In genomic region chr3:121917658-121918057, GRCm38 (mm10) we compare ENCODE assay signal across 26 mouse cellular contexts. TPM values are rescaled to one million over a fixed set of nuclear protein-coding genes. Genes with fewer than 3 reads are reported as not detected.
A peak's percentile ranks its signal among the peaks of the same experiment; 100 is the strongest.
DNase-seq lines count a peak whose midpoint lies in the region; ATAC-seq and TF ChIP-seq lines count a peak whose summit lies in the region.
"Had no signal": no experiment of that assay in that cellular context is flagged by ENCODE, and none has a peak within 500 bp of the region (broad histone marks: within the 10 kb centered on the region; RNA-seq: fewer than 3 reads in every experiment).

No protein-coding gene starts in this region.

- peaks cover 7% of the 10 kb centered on the region for H3K4me1 ChIP-seq in heart, adult 2 months (ENCODE audit: control insufficient read depth, insufficient read depth, low read length)
- H3K4me1 ChIP-seq in kidney, postnatal 0 days (replicated peaks; ENCODE audit: insufficient read depth, low read length), result no peaks in the 10 kb centered on the region
- no peaks in the 10 kb centered on the region; the same call in 1 of the 2 replicates for H3K4me1 ChIP-seq in kidney, adult 2 months (ENCODE audit: control insufficient read depth, insufficient read depth, low read length)
- H3K4me1 ChIP-seq in liver, embryonic 14.5 days (replicated peaks; ENCODE audit: control insufficient read depth in 2 of 2, insufficient read depth in 2 of 2, low read length in 1 of 2), result peaks cover 16 to 27% of the 10 kb centered on the region in 2 experiments
- H3K4me1 ChIP-seq: forebrain, embryonic 13.5 days; forebrain, embryonic 15.5 days had no signal

- H3K9me3 ChIP-seq in kidney, postnatal 0 days (replicated peaks; ENCODE audit: low read length), result no peaks in the 10 kb centered on the region
- no peaks in the 10 kb centered on the region for H3K9me3 ChIP-seq in liver, embryonic 14.5 days (ENCODE audit: control insufficient read depth, low read length)
- H3K9me3 ChIP-seq: embryonic facial prominence, embryonic 10.5 days; embryonic facial prominence, embryonic 12.5 days; forebrain, embryonic 13.5 days; forebrain, embryonic 15.5 days; G1E had no signal

- ATAC-seq in kidney, postnatal 0 days (replicated peaks; ENCODE audit: low FRiP score, low read depth), result no peak
- ATAC-seq in liver, embryonic 14.5 days (ENCODE audit: insufficient read depth), result no peak
- ATAC-seq: activated CD4-positive, CD25-positive, alpha-beta regulatory T cell, adult 4 months; CD4-positive, CD25-positive, alpha-beta regulatory T cell, adult 4 months; forebrain, embryonic 13.5 days; forebrain, embryonic 15.5 days; Patski had no signal

- H3K4me3 ChIP-seq in heart, adult 2 months, result no peak overlapping the region
- H3K4me3 ChIP-seq in kidney, postnatal 0 days (replicated peaks; ENCODE audit: low read depth, low read length), result no peak overlapping the region
- no peak overlapping the region for H3K4me3 ChIP-seq in kidney, adult 2 months (ENCODE audit: insufficient read depth, low read depth, low read length)
- H3K4me3 ChIP-seq in liver, embryonic 14.5 days (ENCODE audit: insufficient read depth in 1 of 2, low read depth in 2 of 2, low read length in 2 of 2), result no peak overlapping the region
- H3K4me3 ChIP-seq: embryonic facial prominence, embryonic 10.5 days; embryonic facial prominence, embryonic 12.5 days; forebrain, embryonic 13.5 days; forebrain, embryonic 15.5 days had no signal

- H3K79me2 ChIP-seq in heart, adult 2 months (replicated peaks; ENCODE audit: control insufficient read depth, insufficient read depth, low read length), result no peaks in the 10 kb centered on the region

- no peak overlapping the region for H3K9ac ChIP-seq in heart, adult 2 months (ENCODE audit: low read depth, low read length)
- no peak overlapping the region for H3K9ac ChIP-seq in kidney, postnatal 0 days (ENCODE audit: low read depth, low read length)
- no peak overlapping the region for H3K9ac ChIP-seq in liver, embryonic 14.5 days (replicated peaks)
- H3K9ac ChIP-seq: embryonic facial prominence, embryonic 12.5 days; forebrain, embryonic 13.5 days; forebrain, embryonic 15.5 days had no signal

- intact Hi-C loops in heart, adult 2 months (cut with DNase I), result no loop called here
- intact Hi-C loops in heart, postnatal 36 days (cut with DNase I), result loop anchor here (2.0 kb wide), 1 partner anchor 35 kb away; the partner anchor contains the start of gene Arhgap29

- H3K36me3 ChIP-seq in heart, adult 2 months (ENCODE audit: control insufficient read depth, insufficient read depth, low read length), result peaks cover 7% of the 10 kb centered on the region
- H3K36me3 ChIP-seq in kidney, postnatal 0 days (ENCODE audit: insufficient read depth, low read length), result no peaks in the 10 kb centered on the region
- H3K36me3 ChIP-seq in kidney, adult 2 months (ENCODE audit: control insufficient read depth, insufficient read depth, low read length), result no peaks in the 10 kb centered on the region
- no peaks in the 10 kb centered on the region for H3K36me3 ChIP-seq in liver, embryonic 14.5 days (replicated peaks; ENCODE audit: control insufficient read depth, insufficient read depth, low read depth)
- H3K36me3 ChIP-seq: embryonic facial prominence, embryonic 10.5 days; embryonic facial prominence, embryonic 12.5 days; forebrain, embryonic 15.5 days; G1E had no signal

- no peak for TF ChIP-seq EP300 in heart, adult 2 months (IDR thresholded peaks at IDR 0.05; ENCODE audit: insufficient read depth, low read depth, low read length)
- TF ChIP-seq EP300 in liver, embryonic 14.5 days (IDR thresholded peaks at IDR 0.05; ENCODE audit: low read depth), result no peak

- TF ChIP-seq CTCF in heart, adult 2 months (IDR thresholded peaks at IDR 0.05), result no peak
- TF ChIP-seq CTCF in kidney, postnatal 0 days (IDR thresholded peaks at IDR 0.05; ENCODE audit: low read depth), result no peak
- TF ChIP-seq CTCF in kidney, adult 2 months (conservative IDR thresholded peaks at IDR 0.05; ENCODE audit: insufficient read depth, insufficient read length, low read depth, low read length), result no peak
- TF ChIP-seq CTCF in liver, embryonic 14.5 days (IDR thresholded peaks at IDR 0.05; ENCODE audit: low read depth), result no peak

- no peak for TF ChIP-seq POLR2A in heart, adult 2 months (IDR thresholded peaks at IDR 0.05; ENCODE audit: insufficient read depth, low read depth, low read length)
- no peak for TF ChIP-seq POLR2A in kidney, adult 2 months (IDR thresholded peaks at IDR 0.05; ENCODE audit: low read depth, low read length)

- DNase-seq in heart, adult 2 months, result no peak
- no peak for DNase-seq in heart, postnatal 36 days
- peak; percentile 25 for DNase-seq in kidney, postnatal 0 days (ENCODE audit: low spot score)
- DNase-seq in kidney, adult 2 months, result no peak
- DNase-seq in liver, embryonic 14.5 days (ENCODE audit: low read depth in 3 of 3, low spot score in 3 of 3), result no peak
- no peak for DNase-seq in liver
- peak; percentile 4 for DNase-seq in c-Kit-positive CD71-positive TER-119-positive erythroid progenitor cells, embryonic 14.5 days (ENCODE audit: low spot score)
- no peak for DNase-seq in adrenal gland, postnatal 4 days (ENCODE audit: low spot score in 2 of 2)
- DNase-seq: adrenal gland, adult 8-10 months; adrenal gland, postnatal 14 days; adrenal gland, postnatal 36 days; B cell, adult 2 months; cerebellum, adult 11-12 months; cerebellum, adult 2 months; cerebellum, adult 9-10 months; cerebellum, postnatal 10 days; cerebellum, postnatal 25 days had no signal

- no peaks in the 10 kb centered on the region for H3K27me3 ChIP-seq in heart, adult 2 months (ENCODE audit: control insufficient read depth, insufficient read depth, low read length)
- no peaks in the 10 kb centered on the region for H3K27me3 ChIP-seq in kidney, postnatal 0 days (ENCODE audit: insufficient read depth, low read length)
- H3K27me3 ChIP-seq in kidney, adult 2 months (replicated peaks; ENCODE audit: control insufficient read depth, insufficient read depth, low read length), result no peaks in the 10 kb centered on the region
- H3K27me3 ChIP-seq in liver, embryonic 14.5 days (ENCODE audit: control insufficient read depth, insufficient read depth, low read length), result no peaks in the 10 kb centered on the region
- H3K27me3 ChIP-seq: CH12.LX; embryonic facial prominence, embryonic 12.5 days; forebrain, embryonic 13.5 days; forebrain, embryonic 15.5 days; Patski had no signal

- WGBS in heart, adult 2 months, result 57% methylated on average over 7 of the region's 7 CpGs
- WGBS in kidney, postnatal 0 days, result 73% methylated on average over 7 of the region's 7 CpGs
- WGBS in kidney, adult 2 months, result 75% methylated on average over 7 of the region's 7 CpGs
- 55% methylated on average over 7 of the region's 7 CpGs for WGBS in liver, embryonic 14.5 days (ENCODE audit: insufficient replicate concordance)

- H3K4me2 ChIP-seq in kidney, postnatal 0 days (ENCODE audit: low read length), result no peak overlapping the region
- peak overlapping the region; percentile 44 for H3K4me2 ChIP-seq in liver, embryonic 14.5 days (ENCODE audit: low read depth)
- H3K4me2 ChIP-seq: embryonic facial prominence, embryonic 12.5 days; forebrain, embryonic 13.5 days; forebrain, embryonic 15.5 days had no signal

- H3K27ac ChIP-seq in heart, adult 2 months, result peak overlapping the region; percentile 94; the same call in 1 of the 2 replicates
- H3K27ac ChIP-seq in kidney, postnatal 0 days, result no peak overlapping the region
- no peak overlapping the region for H3K27ac ChIP-seq in kidney, adult 2 months (ENCODE audit: insufficient read depth, low read depth, low read length)
- H3K27ac ChIP-seq in liver, embryonic 14.5 days, result no peak overlapping the region
- H3K27ac ChIP-seq: embryonic facial prominence, embryonic 10.5 days; embryonic facial prominence, embryonic 12.5 days; forebrain, embryonic 13.5 days; forebrain, embryonic 15.5 days had no signal

RNA-seq across cellular contexts. Expression of gene Arhgap29, which starts 34.7 kb away (rescaled TPM):
- 10 to 100 TPM; 38.6 to 41.2 TPM for total RNA-seq in heart, adult 2 months (2021)
- polyA plus RNA-seq in heart, adult 2 months (2012; rRNA removed), result 30.7 and 57.0 TPM in 2 replicates
- total RNA-seq in heart, postnatal 36 days (2021), result 10 to 100 TPM; 53.9 to 54.3 TPM
- polyA plus RNA-seq in kidney, postnatal 0 days (2015; fragmentation: Nextera tagmentation; extraction: Ambion mirVana), result 36.2 and 38.5 TPM in 2 replicates
- 28.4 and 31.7 TPM in 2 replicates for polyA plus RNA-seq in kidney, adult 2 months (2012; rRNA removed)
- 3.4 and 3.9 TPM in 2 replicates for polyA plus RNA-seq in liver, embryonic 14.5 days (2012; rRNA removed)
- 5.3 and 6.2 TPM in 2 replicates for polyA plus RNA-seq in liver, embryonic 14.5 days (2014; fragmentation: Nextera tagmentation; extraction: Ambion mirVana)
- 10 to 100 TPM; 82.8 to 88.0 TPM for total RNA-seq in adrenal gland, postnatal 4 days (2021)

Comparison
In these comparisons a context has a peak if more than half of its experiments do, and no peak if none do; other contexts are left out.
1. DNase-seq: peak in kidney, postnatal 0 days (single experiment) and c-Kit-positive CD71-positive TER-119-positive erythroid progenitor cells, embryonic 14.5 days (single experiment); none in heart, adult 2 months (0 of 2), heart, postnatal 36 days (0 of 2), kidney, adult 2 months (single experiment), liver, embryonic 14.5 days (0 of 3), liver (single experiment) and adrenal gland, postnatal 4 days (0 of 2).